ENCODE assay signal across 19 mouse cellular contexts in genomic region chr15:98033233-98033748, GRCm38 (mm10). TPM values are rescaled to one million over a fixed set of nuclear protein-coding genes. Genes with fewer than 3 reads are reported as not detected.
DNase-seq lines count a peak whose midpoint lies in the region; ATAC-seq and TF ChIP-seq lines count a peak whose summit lies in the region.
"Had no signal": no experiment of that assay in that cellular context is flagged by ENCODE, and none has a peak within 500 bp of the region (broad histone marks: within the 10 kb centered on the region; RNA-seq: fewer than 3 reads in every experiment).

No protein-coding gene starts in this region.

- H3K4me2 ChIP-seq in forebrain, embryonic 12.5 days, result no peak overlapping the region
- no peak overlapping the region for H3K4me2 ChIP-seq in stomach, embryonic 16.5 days (ENCODE audit: low read depth, low read length)
- no peak overlapping the region for H3K4me2 ChIP-seq in stomach, postnatal 0 days (replicated peaks; ENCODE audit: low read depth)
- no peak overlapping the region for H3K4me2 ChIP-seq in limb, embryonic 15.5 days
- H3K4me2 ChIP-seq: liver, embryonic 13.5 days; midbrain, embryonic 12.5 days; stomach, embryonic 15.5 days had no signal

- WGBS in forebrain, embryonic 12.5 days, result 73% methylated on average over 9 of the region's 9 CpGs
- WGBS in forebrain, embryonic 10.5 days, result 71% methylated on average over 9 of the region's 9 CpGs
- 75% methylated on average over 9 of the region's 9 CpGs for WGBS in stomach, embryonic 16.5 days
- WGBS in stomach, postnatal 0 days, result 74% methylated on average over 9 of the region's 9 CpGs
- 66% methylated on average over 9 of the region's 9 CpGs for WGBS in limb, embryonic 15.5 days

- peaks cover 26% of the 10 kb centered on the region for H3K36me3 ChIP-seq in forebrain, embryonic 12.5 days (replicated peaks)
- H3K36me3 ChIP-seq in forebrain, embryonic 10.5 days (replicated peaks), result peaks cover 43% of the 10 kb centered on the region
- no peaks in the 10 kb centered on the region; the same call in 1 of the 2 replicates for H3K36me3 ChIP-seq in stomach, embryonic 16.5 days (ENCODE audit: control insufficient read depth, insufficient read depth, low read length)
- H3K36me3 ChIP-seq in stomach, postnatal 0 days (ENCODE audit: control insufficient read depth, insufficient read depth, low read length), result peaks cover 4% of the 10 kb centered on the region; the same call in 1 of the 2 replicates
- peaks cover 14% of the 10 kb centered on the region for H3K36me3 ChIP-seq in limb, embryonic 15.5 days
- H3K36me3 ChIP-seq: stomach, embryonic 15.5 days had no signal

- TF ChIP-seq EP300 in stomach, postnatal 0 days (optimal IDR thresholded peaks at IDR 0.05), result no peak

- 0 out of 2 replicates have a peak, but pooled peaks cover 4% of the 10 kb centered on the region for H3K9me3 ChIP-seq in forebrain, embryonic 12.5 days
- H3K9me3 ChIP-seq in forebrain, embryonic 10.5 days, result no peaks in the 10 kb centered on the region
- H3K9me3 ChIP-seq in stomach, embryonic 16.5 days (replicated peaks; ENCODE audit: control insufficient read depth, low read length), result no peaks in the 10 kb centered on the region
- H3K9me3 ChIP-seq in stomach, postnatal 0 days (ENCODE audit: control insufficient read depth, low read length), result no peaks in the 10 kb centered on the region
- no peaks in the 10 kb centered on the region for H3K9me3 ChIP-seq in limb, embryonic 15.5 days
- H3K9me3 ChIP-seq: heart, embryonic 10.5 days; liver, embryonic 13.5 days; midbrain, embryonic 12.5 days; stomach, embryonic 15.5 days had no signal

- H3K9ac ChIP-seq in forebrain, embryonic 12.5 days, result no peak overlapping the region
- H3K9ac ChIP-seq in stomach, embryonic 16.5 days (ENCODE audit: low read length), result no peak overlapping the region
- no peak overlapping the region for H3K9ac ChIP-seq in stomach, postnatal 0 days (ENCODE audit: low read length)
- no peak overlapping the region for H3K9ac ChIP-seq in limb, embryonic 15.5 days
- H3K9ac ChIP-seq: liver, embryonic 13.5 days; midbrain, embryonic 12.5 days; stomach, embryonic 15.5 days had no signal

- no peaks in the 10 kb centered on the region for H3K27me3 ChIP-seq in forebrain, embryonic 12.5 days
- no peaks in the 10 kb centered on the region for H3K27me3 ChIP-seq in forebrain, embryonic 10.5 days (ENCODE audit: poor library complexity, severe bottlenecking)
- no peaks in the 10 kb centered on the region for H3K27me3 ChIP-seq in stomach, embryonic 16.5 days (ENCODE audit: control insufficient read depth, insufficient read depth, low read length)
- no peaks in the 10 kb centered on the region for H3K27me3 ChIP-seq in stomach, postnatal 0 days (ENCODE audit: control insufficient read depth, insufficient read depth, low read length)
- no peaks in the 10 kb centered on the region for H3K27me3 ChIP-seq in limb, embryonic 15.5 days
- H3K27me3 ChIP-seq: CH12.LX; midbrain, embryonic 12.5 days; stomach, embryonic 15.5 days had no signal

- DNase-seq in forebrain, embryonic 10.5 days (ENCODE audit: extremely low spot score, low spot score), result no peak
- DNase-seq in layer of hippocampus, adult 9-11 months, result peak; percentile 9
- DNase-seq in layer of hippocampus, adult 11-12 months (ENCODE audit: low spot score), result no peak
- no peak for DNase-seq in stomach, postnatal 0 days (ENCODE audit: low spot score)
- no peak for DNase-seq in kidney, adult 9 months
- DNase-seq: cerebellum, adult 9-11 months; gastrocnemius, postnatal 36 days; heart, postnatal 10 days; kidney, adult 11 months; kidney, postnatal 25 days; liver, embryonic 13.5 days; right cerebral cortex, postnatal 14 days had no signal

- peaks cover 25% of the 10 kb centered on the region for H3K4me1 ChIP-seq in forebrain, embryonic 12.5 days
- H3K4me1 ChIP-seq in forebrain, embryonic 10.5 days, result peaks cover 55% of the 10 kb centered on the region
- H3K4me1 ChIP-seq in stomach, embryonic 16.5 days (ENCODE audit: control insufficient read depth, insufficient read depth, low read length), result no peaks in the 10 kb centered on the region
- no peaks in the 10 kb centered on the region for H3K4me1 ChIP-seq in stomach, postnatal 0 days (replicated peaks; ENCODE audit: control insufficient read depth, insufficient read depth)
- H3K4me1 ChIP-seq in limb, embryonic 15.5 days, result peaks cover 25% of the 10 kb centered on the region
- H3K4me1 ChIP-seq: liver, embryonic 13.5 days; stomach, embryonic 15.5 days had no signal

- H3K27ac ChIP-seq in forebrain, embryonic 12.5 days, result peak overlapping the region; percentile 56; the same call in 1 of the 2 replicates
- H3K27ac ChIP-seq in forebrain, embryonic 10.5 days, result no peak overlapping the region; the same call in 1 of the 2 replicates
- H3K27ac ChIP-seq in stomach, embryonic 16.5 days (ENCODE audit: low read length), result no peak overlapping the region
- no peak overlapping the region for H3K27ac ChIP-seq in stomach, postnatal 0 days (replicated peaks)
- H3K27ac ChIP-seq in limb, embryonic 15.5 days, result peak overlapping the region; percentile 82
- H3K27ac ChIP-seq: heart, embryonic 10.5 days; liver, embryonic 13.5 days; midbrain, embryonic 12.5 days; stomach, embryonic 15.5 days had no signal

- no peak for ATAC-seq in forebrain, embryonic 12.5 days (ENCODE audit: low FRiP score)
- ATAC-seq in stomach, embryonic 16.5 days (ENCODE audit: insufficient read depth, low FRiP score), result peak; percentile 33; the same call in 1 of the 2 replicates
- ATAC-seq in stomach, postnatal 0 days (ENCODE audit: low FRiP score, low TSS enrichment), result no peak
- peak; percentile 77 for ATAC-seq in limb, embryonic 15.5 days (ENCODE audit: insufficient number of reproducible peaks, low FRiP score, low TSS enrichment, low read depth)

- no peak for TF ChIP-seq CTCF in stomach, postnatal 0 days (IDR thresholded peaks at IDR 0.05; ENCODE audit: low read depth)

- no peak overlapping the region for H3K4me3 ChIP-seq in forebrain, embryonic 12.5 days (replicated peaks)
- H3K4me3 ChIP-seq in forebrain, embryonic 10.5 days, result no peak overlapping the region
- no peak overlapping the region for H3K4me3 ChIP-seq in stomach, embryonic 16.5 days (replicated peaks; ENCODE audit: low read length)
- no peak overlapping the region for H3K4me3 ChIP-seq in stomach, postnatal 0 days (ENCODE audit: low read depth, low read length)
- no peak overlapping the region for H3K4me3 ChIP-seq in limb, embryonic 15.5 days
- H3K4me3 ChIP-seq: heart, embryonic 10.5 days; liver, embryonic 13.5 days; midbrain, embryonic 12.5 days; stomach, embryonic 15.5 days had no signal

RNA-seq across cellular contexts. Expression of gene Col2a1, which starts 28.8 kb away (rescaled TPM):
- polyA plus RNA-seq in forebrain, embryonic 12.5 days (2016; fragmentation: Nextera tagmentation; extraction: Ambion mirVana), result 112 and 122 TPM in 2 replicates
- 183 and 190 TPM in 2 replicates for polyA plus RNA-seq in forebrain, embryonic 10.5 days (2016; fragmentation: Nextera tagmentation; extraction: Ambion mirVana)
- 0.59 and 0.85 TPM in 2 replicates for polyA plus RNA-seq in stomach, embryonic 16.5 days (2015; fragmentation: Nextera tagmentation; extraction: Ambion mirVana)
- polyA plus RNA-seq in stomach, postnatal 0 days (2015; fragmentation: Nextera tagmentation; extraction: Ambion mirVana), result 0.05 and 0.21 TPM in 2 replicates
- polyA plus RNA-seq in limb, embryonic 15.5 days (2015; fragmentation: Nextera tagmentation; extraction: Ambion mirVana), result 807 and 885 TPM in 2 replicates

RNA-seq across cellular contexts. Expression of gene Pfkm, which starts 59.1 kb away (rescaled TPM):
- polyA plus RNA-seq in forebrain, embryonic 12.5 days (2016; fragmentation: Nextera tagmentation; extraction: Ambion mirVana), result 52.5 and 56.6 TPM in 2 replicates
- polyA plus RNA-seq in forebrain, embryonic 10.5 days (2016; fragmentation: Nextera tagmentation; extraction: Ambion mirVana), result 37.8 and 38.2 TPM in 2 replicates
- polyA plus RNA-seq in stomach, embryonic 16.5 days (2015; fragmentation: Nextera tagmentation; extraction: Ambion mirVana), result 32.5 and 45.5 TPM in 2 replicates
- 15.5 and 16.7 TPM in 2 replicates for polyA plus RNA-seq in stomach, postnatal 0 days (2015; fragmentation: Nextera tagmentation; extraction: Ambion mirVana)
- 47.5 and 77.4 TPM in 2 replicates for polyA plus RNA-seq in limb, embryonic 15.5 days (2015; fragmentation: Nextera tagmentation; extraction: Ambion mirVana)

Comparison
In these comparisons a context has a peak if more than half of its experiments do, and no peak if none do; other contexts are left out.
1. ATAC-seq: peak in stomach, embryonic 16.5 days (single experiment) and limb, embryonic 15.5 days (single experiment); none in forebrain, embryonic 12.5 days (single experiment) and stomach, postnatal 0 days (single experiment).
2. H3K27ac ChIP-seq: peak in forebrain, embryonic 12.5 days (single experiment) and limb, embryonic 15.5 days (single experiment); none in forebrain, embryonic 10.5 days (single experiment), stomach, embryonic 16.5 days (single experiment) and stomach, postnatal 0 days (single experiment).
3. RNA of gene Col2a1, which starts 28.8 kb away (polyA plus RNA-seq): 807 to 885 TPM in limb, embryonic 15.5 days, 183 to 190 TPM in forebrain, embryonic 10.5 days and 112 to 122 TPM in forebrain, embryonic 12.5 days; 0.59 to 0.85 TPM in stomach, embryonic 16.5 days and 0.05 to 0.21 TPM in stomach, postnatal 0 days; every median in the first group is over 10 times any median in the second.